Mouse (Mus musculus) heart, postnatal 14 days (tissue): Measurements from ENCODE around the gene Apol7b. TPM values are rescaled to one million over a fixed set of nuclear protein-coding genes. Genes with fewer than 3 reads are reported as not detected.
"Not testable (repeated sequence)": the region's sequence is repeated elsewhere in the genome, so short reads cannot be mapped to it uniquely, and the experiment has no call there.

Experiments used
- DNase-seq, 2 experiments: peaks; one replicate each; pipeline ENCODE4 v3.0.0; 2021 to 2022
- intact Hi-C: fragments of 180-260 bp; cut with DNase I; formaldehyde crosslinking; loops from one replicate; pipeline ENCODE4 v1.15.1; 2025
- total RNA-seq, 2 experiments: library from RNA; stranded (reverse); gene quantifications; 2 replicates each; pipeline ENCODE4 v1.2.3; 2021

Gene Apol7b
- total RNA-seq, 2 experiments from 2014 or later, result 0.33 to 0.71 TPM

GRCm38 (mm10) chr15:77393832-77394231 lies 53.5 kb downstream of the Apol7b start:
- intact Hi-C loops, DNase-seq: not testable (repeated sequence)

- intact Hi-C loops, result no loop called here
Observed at GRCm38 (mm10) chr15:77387462-77387861, 59.8 kb downstream of the Apol7b start.

GRCm38 (mm10) chr15:77384340-77385030 lies 62.8 kb downstream of the Apol7b start:
- intact Hi-C loops, result no loop called here
- DNase-seq, result no peak

More at GRCm38 (mm10) chr15:77387462-77387861, 59.8 kb downstream of the Apol7b start:
- no peak for DNase-seq

- intact Hi-C loops, result no loop called here
- no peak for DNase-seq
Observed at GRCm38 (mm10) chr15:77382880-77383279, 64.4 kb downstream of the Apol7b start.

GRCm38 (mm10) chr15:77382271-77382850 lies 64.9 kb downstream of the Apol7b start:
- no peak for DNase-seq
- intact Hi-C loops, result no loop called here

GRCm38 (mm10) chr15:77381481-77381880 lies 65.8 kb downstream of the Apol7b start:
- intact Hi-C loops, result no loop called here
- DNase-seq, result no peak

GRCm38 (mm10) chr15:77379921-77380320 lies 67.4 kb downstream of the Apol7b start:
- DNase-seq, result no peak
- intact Hi-C loops, result no loop called here

- intact Hi-C loops, result no loop called here
Observed at GRCm38 (mm10) chr15:77377419-77377818, 69.9 kb downstream of the Apol7b start.

GRCm38 (mm10) chr15:77376920-77377319 lies 70.4 kb downstream of the Apol7b start:
- intact Hi-C loops, result no loop called here
- DNase-seq, result peak in 1 of 2 experiments; percentile 26

More at GRCm38 (mm10) chr15:77377419-77377818, 69.9 kb downstream of the Apol7b start:
- DNase-seq, result no peak

Other genes with a start within 250 kb of the Apol7b start
- gene Rbfox2, start 140.5 kb downstream of the Apol7b start, total RNA-seq, result 100 to 1,000 TPM; 112 to 118 TPM
- under 1 TPM in 1 of 2 experiments, not detected in 1; 0.17 TPM for gene Apol7a, start 48.4 kb downstream of the Apol7b start, total RNA-seq
- under 1 TPM in 1 of 2 experiments, not detected in 1; 0.29 TPM for gene Apol9a, start 36.4 kb downstream of the Apol7b start, total RNA-seq
- gene Apol10a, start 29.6 kb upstream of the Apol7b start, total RNA-seq, result not detected
- not detected for gene Apol11a, start 60.8 kb upstream of the Apol7b start, total RNA-seq
- under 1 TPM in 1 of 2 experiments, not detected in 1; 0.17 TPM for gene Apol7c, start 85.8 kb upstream of the Apol7b start, total RNA-seq
- gene 1700025B11Rik, start 114.4 kb upstream of the Apol7b start, total RNA-seq, result not detected
- under 1 TPM; 0.32 to 0.33 TPM for gene Apol10b, start 148.6 kb upstream of the Apol7b start, total RNA-seq
- not detected for gene Gm36245, start 151.8 kb upstream of the Apol7b start, total RNA-seq
- 1 to 10 TPM; 1.4 to 1.8 TPM for gene Apol11b, start 195.8 kb upstream of the Apol7b start, total RNA-seq